Mouse (Mus musculus): Measurements from ENCODE around the gene Hpse. TPM values are rescaled to one million over a fixed set of nuclear protein-coding genes. Genes with fewer than 3 reads are reported as not detected.

Hpse gene
- polyA plus RNA-seq, 1 experiment from 2014 or later = 1.7 TPM

DNA sequence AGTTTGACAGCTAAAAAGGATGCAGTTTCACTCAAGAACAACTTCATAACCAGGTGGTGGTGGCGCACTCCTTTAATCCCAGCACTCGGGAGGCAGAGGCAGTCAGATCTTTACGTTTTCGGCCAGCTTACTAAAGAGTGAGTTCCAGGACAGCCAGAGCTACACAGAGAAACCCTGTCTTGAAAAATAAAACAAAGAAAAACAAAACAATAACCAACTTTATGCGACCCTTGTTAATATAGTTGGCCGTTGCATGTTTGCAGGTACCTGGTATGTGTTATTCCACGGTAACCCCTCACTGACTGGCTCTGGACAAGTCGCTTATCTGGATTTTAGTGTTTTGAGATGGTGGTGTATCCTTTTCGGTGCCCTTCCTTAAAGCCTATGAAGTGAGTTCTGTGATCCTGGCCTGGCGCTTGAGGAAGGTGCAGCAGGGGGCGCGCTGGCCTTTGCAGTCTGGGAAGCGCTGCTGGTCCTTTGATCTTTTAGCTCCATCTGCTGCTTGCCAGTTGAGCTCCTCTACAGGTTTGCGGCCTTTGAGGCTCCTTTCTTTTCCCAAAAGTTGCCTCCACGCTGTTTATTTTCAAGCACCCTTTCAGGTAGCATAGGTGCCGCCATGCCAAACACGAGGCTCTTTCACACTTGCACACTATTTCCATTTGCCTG, 44.7 kb downstream of the Hpse start, which contains the start of gene Coq2:
Gene Coq2 (minus strand): TSS at position 430 of the 666 bp plus-strand sequence.
- Histone ChIP-seq H3K4me3 (peak within 1 kb of the TSS; percentile 84), H3K4me1 (peaks cover 5% of the 10 kb centered on the region; the same call in 1 of the 2 replicates), H3K27me3 (ENCODE audit: insufficient read depth, poor library complexity, severe bottlenecking) (0 out of 2 replicates have a peak, but pooled peaks cover 3% of the 10 kb centered on the region), H3K9me3 (no peaks in the 10 kb centered on the region), H3K36me3 (peaks cover 11% of the 10 kb centered on the region), H3K27ac (peak within 1 kb of the TSS; percentile 95)
- WGBS = 9% methylated on average over 17 of the region's 17 CpGs
- peak; percentile 95 for DNase-seq (ENCODE audit: low spot score)

DNA sequence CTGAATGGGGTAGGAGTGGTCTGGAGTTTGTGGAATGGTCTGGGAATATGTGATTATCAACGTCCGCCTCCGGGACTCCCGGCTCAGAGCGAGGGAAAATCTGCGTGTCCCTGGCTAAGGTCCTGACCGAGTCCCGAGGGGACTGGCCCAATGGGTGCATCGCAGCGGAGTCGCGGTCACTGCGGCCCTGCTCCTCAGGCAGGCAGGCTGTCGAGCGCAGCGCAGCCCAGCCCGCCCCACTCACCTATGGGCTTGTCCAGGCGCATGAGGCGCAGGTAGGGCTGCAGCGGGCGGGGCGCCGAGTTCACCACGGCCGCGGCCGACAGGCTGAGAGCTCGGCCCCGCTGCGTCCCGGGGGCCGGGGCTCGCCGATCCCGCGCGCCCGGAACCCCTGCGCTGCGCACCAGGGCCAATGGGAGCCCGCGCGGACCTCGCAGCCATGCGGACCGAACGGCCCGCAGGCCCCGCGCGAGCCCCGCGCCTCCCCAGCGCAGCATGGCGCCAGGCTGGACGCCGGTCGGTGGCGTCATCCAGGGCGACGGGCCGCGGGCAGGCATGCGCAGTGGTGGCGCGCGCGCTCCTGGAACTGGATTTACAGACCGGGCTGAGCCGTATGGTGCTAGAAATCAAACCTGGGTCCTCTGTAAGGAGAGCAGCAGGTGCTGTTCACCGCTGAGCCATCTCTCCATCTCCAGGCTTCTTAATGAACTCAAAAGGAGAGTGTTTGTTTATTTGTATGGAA, 45.6 kb downstream of the Hpse start:
- DNase-seq (ENCODE audit: low spot score) = peak; percentile 93
- under 1% methylated on average over 71 of the region's 71 CpGs for WGBS
- Histone ChIP-seq H3K27ac (peak overlapping the region; percentile 95), H3K36me3 (peaks cover 12% of the 10 kb centered on the region), H3K9me3 (no peaks in the 10 kb centered on the region), H3K4me1 (peaks cover 5% of the 10 kb centered on the region; the same call in 1 of the 2 replicates), H3K27me3 (ENCODE audit: insufficient read depth, poor library complexity, severe bottlenecking) (no peaks in the 10 kb centered on the region), H3K4me3 (peak overlapping the region; percentile 84)

DNA sequence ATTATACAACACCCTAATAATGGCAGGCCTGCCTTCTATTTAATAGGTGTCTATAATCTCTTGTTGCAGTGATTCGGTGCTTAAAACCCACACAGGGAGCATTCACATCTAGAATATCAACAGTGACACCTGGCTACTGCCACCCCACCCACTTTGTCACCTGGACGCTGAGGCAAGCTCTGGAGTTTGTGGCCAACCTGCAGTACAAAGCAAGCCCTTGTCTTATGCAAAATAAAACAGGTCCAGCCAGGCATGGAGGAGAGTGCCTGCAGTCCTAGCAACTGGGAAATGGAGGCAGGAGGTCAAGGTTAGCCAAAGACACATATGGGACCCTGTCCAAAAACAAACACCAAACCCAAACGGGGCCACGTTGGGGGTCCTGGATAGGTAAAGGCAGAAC, 47.1 kb downstream of the Hpse start:
- H3K4me3 ChIP-seq = no peak overlapping the region
- 86% methylated on average over 4 of the region's 4 CpGs for WGBS

GRCm38 (mm10) chr5:100671897-100672296, 47.6 kb downstream of the Hpse start:
- Histone ChIP-seq H3K4me3 (no peak overlapping the region), H3K9me3 (no peaks in the 10 kb centered on the region), H3K27ac (no peak overlapping the region), H3K27me3 (ENCODE audit: insufficient read depth, poor library complexity, severe bottlenecking) (no peaks in the 10 kb centered on the region), H3K4me1 (peaks cover 5% of the 10 kb centered on the region; the same call in 1 of the 2 replicates), H3K36me3 (peaks cover 24% of the 10 kb centered on the region)
- no peak for DNase-seq (ENCODE audit: low spot score)
- WGBS = 79% methylated on average over 3 of the region's 3 CpGs

More for the DNA sequence above, 47.1 kb downstream of the Hpse start:
- H3K9me3 ChIP-seq = no peaks in the 10 kb centered on the region
- H3K36me3 ChIP-seq = peaks cover 19% of the 10 kb centered on the region
- H3K27me3 ChIP-seq (ENCODE audit: insufficient read depth, poor library complexity, severe bottlenecking) = no peaks in the 10 kb centered on the region
- H3K4me1 ChIP-seq = peaks cover 5% of the 10 kb centered on the region; the same call in 1 of the 2 replicates
- no peak overlapping the region for H3K27ac ChIP-seq
- no peak for DNase-seq (ENCODE audit: low spot score)

GRCm38 (mm10) chr5:100671398-100671797, 48.1 kb downstream of the Hpse start:
- H3K36me3 ChIP-seq = peaks cover 29% of the 10 kb centered on the region
- 27% methylated on average over 5 of the region's 5 CpGs for WGBS
- H3K27ac ChIP-seq = no peak overlapping the region
- H3K9me3 ChIP-seq = no peaks in the 10 kb centered on the region
- DNase-seq (ENCODE audit: low spot score) = no peak
- H3K27me3 ChIP-seq (ENCODE audit: insufficient read depth, poor library complexity, severe bottlenecking) = no peaks in the 10 kb centered on the region
- no peak overlapping the region for H3K4me3 ChIP-seq
- H3K4me1 ChIP-seq = peaks cover 5% of the 10 kb centered on the region; the same call in 1 of the 2 replicates

GRCm38 (mm10) chr5:100666965-100667364, 52.6 kb downstream of the Hpse start:
- DNase-seq (ENCODE audit: low spot score) = no peak
- peaks cover 60% of the 10 kb centered on the region for H3K36me3 ChIP-seq
- H3K4me3 ChIP-seq = no peak overlapping the region
- no peaks in the 10 kb centered on the region for H3K27me3 ChIP-seq (ENCODE audit: insufficient read depth, poor library complexity, severe bottlenecking)
- no peaks in the 10 kb centered on the region for H3K9me3 ChIP-seq
- H3K27ac ChIP-seq = no peak overlapping the region
- no peaks in the 10 kb centered on the region for H3K4me1 ChIP-seq
- 71% methylated on average over 1 of the region's 1 CpGs for WGBS

DNA sequence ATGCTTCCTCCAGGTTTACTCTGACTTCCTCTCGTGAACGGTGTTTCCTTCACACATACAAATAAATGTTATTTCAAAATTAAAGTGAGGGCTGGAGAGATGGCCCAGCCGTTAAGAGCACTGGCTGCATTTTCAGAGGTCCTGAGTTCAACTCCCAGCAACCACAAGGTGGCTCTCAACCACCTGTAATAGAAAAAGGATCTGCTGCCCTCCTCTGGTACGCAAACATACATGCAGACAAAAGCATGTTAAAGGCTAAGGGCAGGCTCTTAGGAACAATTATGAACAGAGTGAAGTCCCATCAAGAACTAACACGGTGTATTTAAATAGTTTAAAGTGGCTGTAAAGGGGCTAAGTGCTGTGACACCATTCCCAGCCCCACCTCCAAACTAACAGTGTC, 55.7 kb downstream of the Hpse start:
- H3K4me1 ChIP-seq = no peaks in the 10 kb centered on the region
- H3K27me3 ChIP-seq (ENCODE audit: insufficient read depth, poor library complexity, severe bottlenecking) = no peaks in the 10 kb centered on the region
- H3K36me3 ChIP-seq = peaks cover 75% of the 10 kb centered on the region
- H3K4me3 ChIP-seq = no peak overlapping the region
- DNase-seq (ENCODE audit: low spot score) = no peak
- no peak overlapping the region for H3K27ac ChIP-seq
- no peaks in the 10 kb centered on the region for H3K9me3 ChIP-seq
- WGBS = 47% methylated on average over 5 of the region's 5 CpGs

DNA sequence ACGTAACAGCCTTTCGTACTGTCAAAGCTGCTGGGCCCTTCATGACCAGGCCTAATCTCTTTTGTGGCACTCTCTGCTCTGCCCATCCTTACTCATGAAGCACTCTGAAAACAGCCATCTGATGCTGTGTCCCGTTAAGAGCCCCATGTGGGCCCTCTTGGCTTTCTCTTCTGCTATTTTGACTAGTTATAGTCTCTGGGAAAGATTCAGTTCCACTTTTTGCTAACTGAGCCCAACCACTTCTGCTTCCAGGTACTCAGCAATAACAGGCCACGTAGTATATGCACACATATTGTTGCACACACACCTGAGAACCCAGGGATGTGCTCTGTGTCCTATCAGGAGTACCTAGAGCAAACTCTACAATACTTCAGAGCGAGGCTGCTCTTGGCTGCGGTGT, 56.5 kb downstream of the Hpse start:
- no peak overlapping the region for H3K4me3 ChIP-seq
- WGBS = 92% methylated on average over 6 of the region's 6 CpGs
- no peaks in the 10 kb centered on the region for H3K27me3 ChIP-seq (ENCODE audit: insufficient read depth, poor library complexity, severe bottlenecking)
- no peak for DNase-seq (ENCODE audit: low spot score)
- no peak overlapping the region for H3K27ac ChIP-seq
- no peaks in the 10 kb centered on the region for H3K9me3 ChIP-seq
- no peaks in the 10 kb centered on the region for H3K4me1 ChIP-seq
- peaks cover 79% of the 10 kb centered on the region for H3K36me3 ChIP-seq

GRCm38 (mm10) chr5:100658460-100658859, 61.1 kb downstream of the Hpse start:
- H3K27ac ChIP-seq = no peak overlapping the region
- DNase-seq (ENCODE audit: low spot score) = no peak
- 89% methylated on average over 6 of the region's 6 CpGs for WGBS
- no peaks in the 10 kb centered on the region for H3K27me3 ChIP-seq (ENCODE audit: insufficient read depth, poor library complexity, severe bottlenecking)
- no peaks in the 10 kb centered on the region for H3K4me1 ChIP-seq
- peaks cover 85% of the 10 kb centered on the region for H3K36me3 ChIP-seq
- no peak overlapping the region for H3K4me3 ChIP-seq
- H3K9me3 ChIP-seq = no peaks in the 10 kb centered on the region

GRCm38 (mm10) chr5:100656352-100656751, 63.2 kb downstream of the Hpse start:
- 87% methylated on average over 6 of the region's 6 CpGs for WGBS
- H3K36me3 ChIP-seq = peaks cover 69% of the 10 kb centered on the region

GRCm38 (mm10) chr5:100652327-100652726, 67.2 kb downstream of the Hpse start:
- H3K36me3 ChIP-seq = peaks cover 34% of the 10 kb centered on the region
- no peak overlapping the region for H3K4me3 ChIP-seq
- WGBS = 79% methylated on average over 9 of the region's 9 CpGs
- no peak overlapping the region for H3K27ac ChIP-seq
- no peaks in the 10 kb centered on the region for H3K27me3 ChIP-seq (ENCODE audit: insufficient read depth, poor library complexity, severe bottlenecking)
- H3K9me3 ChIP-seq = no peaks in the 10 kb centered on the region
- no peak for DNase-seq (ENCODE audit: low spot score)
- H3K4me1 ChIP-seq = peaks cover 12% of the 10 kb centered on the region

More at GRCm38 (mm10) chr5:100656352-100656751, 63.2 kb downstream of the Hpse start:
- Histone ChIP-seq H3K4me1 (no peaks in the 10 kb centered on the region), H3K9me3 (no peaks in the 10 kb centered on the region), H3K4me3 (no peak overlapping the region), H3K27me3 (ENCODE audit: insufficient read depth, poor library complexity, severe bottlenecking) (no peaks in the 10 kb centered on the region), H3K27ac (no peak overlapping the region)
- DNase-seq (ENCODE audit: low spot score) = no peak

DNA sequence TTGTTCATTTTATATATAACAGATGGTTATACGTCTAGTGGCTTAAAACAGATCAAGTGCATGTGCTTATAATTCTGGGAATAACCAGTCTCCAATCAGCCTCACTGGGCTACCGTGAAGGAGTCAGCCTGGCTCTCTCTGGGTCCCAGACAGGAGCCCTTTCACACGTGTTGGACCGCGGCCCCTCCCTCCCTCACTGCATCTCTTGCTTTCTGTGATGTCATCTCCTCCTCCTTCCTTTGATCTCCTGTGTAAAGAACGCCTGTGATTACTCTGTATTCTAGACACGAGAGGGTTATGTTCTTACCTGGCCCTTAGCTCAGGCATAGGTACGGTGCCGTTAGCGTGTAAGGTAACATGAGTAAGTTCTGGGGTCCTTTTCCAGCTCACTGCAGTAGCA, 68.0 kb downstream of the Hpse start:
- Histone ChIP-seq H3K27ac (no peak overlapping the region), H3K9me3 (no peaks in the 10 kb centered on the region), H3K4me1 (peaks cover 12% of the 10 kb centered on the region), H3K4me3 (no peak overlapping the region), H3K36me3 (peaks cover 27% of the 10 kb centered on the region), H3K27me3 (ENCODE audit: insufficient read depth, poor library complexity, severe bottlenecking) (peaks cover 4% of the 10 kb centered on the region; the same call in 1 of the 2 replicates)
- no peak for DNase-seq (ENCODE audit: low spot score)
- WGBS = 78% methylated on average over 10 of the region's 10 CpGs

- Histone ChIP-seq H3K27ac (no peak overlapping the region), H3K4me1 (peaks cover 12% of the 10 kb centered on the region), H3K9me3 (no peaks in the 10 kb centered on the region), H3K4me3 (no peak overlapping the region), H3K36me3 (peaks cover 21% of the 10 kb centered on the region), H3K27me3 (ENCODE audit: insufficient read depth, poor library complexity, severe bottlenecking) (peaks cover 4% of the 10 kb centered on the region; the same call in 1 of the 2 replicates)
- 84% methylated on average over 7 of the region's 7 CpGs for WGBS
- no peak for DNase-seq (ENCODE audit: low spot score)
These were observed 68.5 kb downstream of the Hpse start for GRCm38 (mm10) chr5:100650969-100651368.
